Mouse (Mus musculus): ENCODE measurements around the gene Gemin7.

DNA sequence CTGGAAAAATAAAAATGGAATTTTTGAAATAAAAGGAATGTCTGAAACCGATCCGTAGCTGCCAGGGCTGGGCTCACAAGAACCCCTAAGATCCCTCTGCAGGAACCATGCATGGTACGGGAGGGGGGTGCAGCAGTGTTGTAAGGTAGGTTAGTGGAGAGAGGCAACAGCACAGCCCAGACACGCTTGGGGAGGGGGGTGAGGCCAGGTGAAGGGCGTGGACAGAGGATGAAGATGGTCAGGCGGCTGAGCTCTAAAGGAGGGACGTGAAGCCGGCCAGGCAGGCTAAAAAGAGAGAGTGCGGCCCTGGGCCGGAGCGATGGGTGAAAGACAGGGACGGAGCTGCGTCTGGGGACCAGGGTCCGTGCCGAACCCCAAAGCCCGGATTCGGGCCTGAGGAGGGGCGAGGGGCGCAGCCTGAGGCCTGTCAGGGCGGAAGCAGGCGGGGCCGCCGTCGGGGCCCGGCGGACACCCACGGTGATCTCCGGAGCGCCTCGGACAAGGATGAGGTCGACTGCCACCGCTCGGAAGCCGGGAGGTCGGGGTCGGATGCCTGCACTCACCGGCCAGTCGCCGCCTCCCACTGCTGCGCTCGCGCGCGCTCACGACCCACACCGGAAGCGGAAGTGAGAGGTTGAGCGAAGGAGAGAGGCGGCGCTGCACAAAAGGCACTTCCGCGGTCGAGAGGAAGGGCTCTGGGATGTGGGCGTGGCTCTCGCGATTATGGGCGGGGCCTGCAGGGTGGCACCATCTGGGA lies 26.6 kb upstream of the Gemin7 start, which contains the start of gene Clasrp:
- TF ChIP-seq CTCF (IDR thresholded peaks at IDR 0.05; ENCODE audit: low read depth, low read length), result no peak
- no peak for TF ChIP-seq POLR2A (IDR thresholded peaks at IDR 0.05; ENCODE audit: borderline replicate concordance, low read depth, low read length)
